Mouse (Mus musculus) ovary, adult 18-20 months (tissue): ENCODE measurements around the gene Cd200r3.

ENCODE experiments used
- DNase-seq: peaks from one replicate; pipeline ENCODE4 v3.0.0; 2022; ENCODE audit warnings: low spot score, mixed read lengths

Gene Cd200r3

GRCm38 (mm10) chr16:45030796-45031195 lies 87.3 kb downstream of the Cd200r3 start:
- no peak for DNase-seq
